Mouse (Mus musculus): ENCODE measurements around the gene Atp2c1.

GRCm38 (mm10) chr9:105557452-105557851 lies 30.3 kb upstream of the Atp2c1 start:
- TF ChIP-seq CTCF (IDR thresholded peaks at IDR 0.05; ENCODE audit: borderline replicate concordance, insufficient read depth, low read depth, low read length): no peak
- TF ChIP-seq POLR2A (IDR thresholded peaks at IDR 0.05; ENCODE audit: borderline replicate concordance, insufficient read depth, low read length): no peak
